Mouse (Mus musculus): ENCODE results near the gene Lta.

DNA sequence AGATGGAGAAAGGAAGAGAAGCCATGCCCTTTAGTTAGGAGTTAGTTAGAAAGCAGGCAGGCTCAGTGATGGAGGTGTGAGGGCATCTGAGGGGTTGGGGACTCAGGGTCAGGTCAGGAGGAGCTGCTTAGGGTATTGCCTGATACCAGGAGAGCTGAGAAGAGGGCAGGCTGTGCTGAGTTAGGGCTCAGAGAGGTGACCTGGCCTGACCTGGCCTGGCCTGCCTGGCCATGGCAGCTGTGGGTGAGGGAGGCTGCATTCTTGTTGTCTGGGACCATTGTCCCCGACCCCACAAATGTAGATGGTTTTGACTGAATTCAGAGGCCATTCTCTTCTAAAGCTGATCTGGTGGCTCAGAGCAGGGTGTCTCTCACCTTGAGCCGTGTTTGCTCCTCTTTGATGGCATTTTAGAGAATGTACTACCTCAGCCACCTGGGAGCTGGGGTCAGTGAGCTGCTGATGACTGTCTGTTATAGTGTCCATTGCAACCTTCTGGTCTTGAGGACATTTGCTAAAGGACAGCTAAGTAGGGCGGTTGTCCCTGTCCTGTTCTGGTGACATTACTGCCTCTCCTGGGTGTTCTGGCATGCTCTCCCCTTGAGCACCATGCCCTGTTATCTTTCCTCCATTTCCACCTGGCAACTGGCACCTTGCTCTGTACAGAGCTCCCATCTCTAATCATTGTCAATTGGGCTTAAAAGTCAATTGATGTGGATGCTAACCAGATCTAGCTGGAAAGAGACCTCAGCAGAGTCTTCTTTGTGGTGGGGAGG is 45.4 kb upstream of the Lta start:
- TF ChIP-seq POLR2A (IDR thresholded peaks at IDR 0.05; ENCODE audit: insufficient read depth, low read depth, low read length) (no peak), CTCF (IDR thresholded peaks at IDR 0.05) (no peak), EP300 (IDR thresholded peaks at IDR 0.05; ENCODE audit: insufficient read depth, low read depth, low read length) (no peak)

Measured in heart, adult 2 months (tissue).